Mouse (Mus musculus): ENCODE measurements at regions not wholly inside any gene's neighbourhood (a gene's known extent, or its start where the extent isn't known, plus 50 kb on each side); places are given as distances from the start of the nearest gene placed in this dataset.

DNA sequence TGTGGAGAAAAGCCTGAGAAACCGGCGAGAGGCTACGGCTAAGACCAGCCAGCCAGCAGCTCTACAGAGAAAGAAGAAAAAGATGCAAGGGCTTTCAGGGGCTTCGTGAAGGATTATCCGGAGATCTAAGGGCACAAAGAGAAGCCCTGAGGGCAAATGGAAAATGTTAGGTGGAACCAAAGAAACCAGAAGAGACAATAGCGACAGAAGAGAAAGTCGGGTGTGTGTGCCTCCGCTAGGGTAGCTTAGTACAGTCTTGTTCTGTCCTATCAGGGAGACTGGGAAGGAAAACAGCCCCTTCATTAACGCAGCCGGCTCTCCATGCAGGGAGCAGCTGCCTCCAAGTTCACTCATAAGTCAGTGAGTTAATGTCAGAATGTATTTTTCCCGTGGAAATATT is 255.1 kb downstream of the Epha4 start:
- ATAC-seq (replicated peaks; ENCODE audit: low FRiP score, poor library complexity, severe bottlenecking) = no peak

DNA sequence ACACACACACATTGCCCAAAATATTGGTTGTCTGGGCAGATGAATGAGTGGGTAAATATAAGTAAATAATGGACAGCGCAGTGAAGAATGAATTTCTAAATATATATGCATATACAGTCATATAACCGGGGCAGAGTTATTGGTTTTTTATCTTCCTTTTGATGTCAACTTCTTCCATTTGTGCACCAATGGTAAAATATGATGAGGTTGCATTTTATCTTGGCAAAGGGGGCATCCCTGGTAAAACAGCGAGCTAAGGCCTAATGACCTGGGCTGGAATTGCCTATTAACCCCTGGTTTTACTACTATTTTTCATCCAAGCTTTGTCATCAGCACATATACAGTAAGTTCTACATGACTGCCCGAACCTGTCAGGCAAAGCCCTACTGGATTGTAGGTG is 253.2 kb downstream of the Epha4 start:
- ATAC-seq (replicated peaks; ENCODE audit: low FRiP score, poor library complexity, severe bottlenecking) = no peak

DNA sequence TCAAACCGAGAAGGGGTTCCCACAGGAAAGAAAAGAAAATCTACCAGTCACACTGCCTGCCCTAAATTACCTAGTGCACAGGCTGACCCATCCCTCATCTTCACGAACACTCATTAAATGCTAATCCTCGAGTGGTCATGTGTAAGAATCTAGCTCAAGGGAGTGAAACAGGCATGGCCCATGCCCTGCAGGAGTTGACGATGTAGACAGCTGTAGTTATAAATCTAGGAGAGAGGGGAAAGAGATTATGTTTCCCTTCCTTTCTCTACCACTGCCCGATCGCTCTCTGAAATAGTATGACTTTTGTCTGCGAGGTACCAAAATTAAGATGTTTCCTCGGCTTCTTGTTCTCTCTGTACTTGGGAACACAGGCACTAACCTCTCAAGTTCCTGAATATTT is 249.2 kb downstream of the Epha4 start:
- ATAC-seq (replicated peaks; ENCODE audit: low FRiP score, poor library complexity, severe bottlenecking) = no peak

DNA sequence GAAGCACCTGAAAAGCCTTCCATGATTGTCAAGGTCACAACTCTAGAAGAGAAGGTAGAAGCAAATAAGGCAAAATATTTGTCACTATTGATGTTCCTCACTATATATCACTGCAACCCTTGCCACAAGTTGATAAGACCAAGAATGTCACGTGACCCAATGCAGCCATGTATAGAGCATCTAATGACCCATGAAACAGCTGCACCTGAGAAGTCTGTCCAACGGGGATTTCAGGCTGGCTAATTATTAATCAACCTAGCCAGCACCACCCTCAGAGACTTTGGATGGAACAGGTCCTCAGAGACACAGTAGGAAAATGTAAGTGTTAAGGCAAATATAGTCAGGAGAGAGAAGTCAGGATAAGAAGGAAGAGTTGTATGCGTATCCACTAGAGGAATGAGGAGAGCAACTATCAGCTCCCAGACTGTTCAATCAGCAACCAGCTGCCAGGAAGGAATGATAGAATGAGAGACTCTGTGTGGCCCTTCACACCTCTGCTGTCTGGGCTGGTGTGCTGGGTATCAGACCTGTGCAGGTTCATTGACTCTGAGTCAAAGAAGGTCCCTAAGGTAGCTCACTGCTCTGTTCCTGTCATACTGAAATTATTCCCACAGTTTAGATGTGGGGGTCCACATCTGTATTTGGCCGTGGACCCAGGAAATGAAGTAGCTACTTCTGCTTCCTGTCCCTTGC is 247.4 kb downstream of the Epha4 start:
- ATAC-seq (replicated peaks; ENCODE audit: low FRiP score, poor library complexity, severe bottlenecking) = no peak

DNA sequence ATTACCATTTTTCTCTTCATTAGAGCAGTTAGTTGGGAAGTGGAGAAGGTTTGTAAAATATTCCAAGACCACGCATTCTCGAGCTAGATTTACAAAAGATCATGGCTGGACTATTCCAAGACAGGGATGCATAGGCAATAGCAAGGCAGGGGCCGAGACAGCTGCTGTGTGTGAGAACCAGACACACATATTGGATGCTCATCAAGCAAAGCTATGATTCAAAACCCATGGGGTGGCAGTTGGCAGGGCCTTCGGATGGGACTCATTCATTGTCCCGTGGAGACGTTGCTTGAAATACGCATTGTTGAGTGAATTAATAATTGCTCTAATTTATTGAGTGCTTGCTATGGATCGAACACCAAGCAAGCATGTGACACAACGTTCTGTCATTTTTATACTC is 239.6 kb downstream of the Epha4 start:
- ATAC-seq (replicated peaks; ENCODE audit: low FRiP score, poor library complexity, severe bottlenecking) = no peak

DNA sequence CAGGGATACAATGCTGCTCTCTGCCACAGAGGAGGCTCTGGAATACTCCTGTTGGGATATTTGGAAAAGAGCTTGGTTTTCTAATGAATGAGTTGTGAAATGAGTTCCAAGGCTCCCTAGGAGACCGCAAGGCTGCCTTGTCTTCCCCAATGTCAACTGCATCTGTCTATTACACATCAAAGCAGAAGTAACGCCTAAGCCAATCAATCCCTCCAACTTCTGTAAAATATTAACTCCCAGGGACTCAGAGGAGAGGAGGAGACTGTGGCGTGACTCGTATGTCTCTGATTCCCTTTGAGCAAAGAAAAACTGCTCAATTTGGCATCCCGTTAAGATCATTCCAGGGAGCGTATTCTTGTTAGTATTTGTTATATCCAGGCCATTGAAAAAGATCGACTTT is 235.3 kb downstream of the Epha4 start:
- no peak for ATAC-seq (replicated peaks; ENCODE audit: low FRiP score, poor library complexity, severe bottlenecking)

DNA sequence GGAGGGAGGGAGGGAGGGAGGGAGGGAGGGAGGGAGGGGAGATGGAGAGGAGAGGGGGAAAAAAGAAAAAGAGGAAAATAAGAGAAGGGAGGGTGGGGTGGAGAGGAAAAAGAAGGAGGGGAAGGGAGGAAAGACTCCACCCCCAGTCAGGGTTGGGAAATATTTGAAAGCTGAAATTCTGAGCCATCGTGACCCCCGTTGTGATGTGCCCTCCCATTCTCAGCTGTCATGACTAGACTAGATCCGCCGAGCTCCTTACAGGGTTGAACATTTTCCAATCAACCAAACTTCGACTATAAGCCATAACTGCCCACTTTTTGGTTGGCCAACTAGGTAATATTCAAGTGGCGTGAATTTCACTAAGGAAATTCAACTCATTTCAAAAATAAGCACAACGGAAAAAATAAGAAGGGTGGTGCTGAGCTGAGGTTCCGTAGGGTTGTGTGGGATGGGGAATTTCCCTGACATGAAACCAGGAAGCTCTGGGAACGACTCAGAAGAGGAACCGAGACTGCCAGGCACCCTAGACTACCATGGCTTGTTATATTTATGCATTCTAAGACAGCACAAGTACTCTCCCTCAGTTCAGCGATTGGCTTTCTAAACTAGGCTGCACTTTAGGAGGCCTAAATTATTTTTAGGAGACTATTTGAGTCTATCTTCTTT is 234.4 kb downstream of the Epha4 start:
- no peak for ATAC-seq (replicated peaks; ENCODE audit: low FRiP score, poor library complexity, severe bottlenecking)

DNA sequence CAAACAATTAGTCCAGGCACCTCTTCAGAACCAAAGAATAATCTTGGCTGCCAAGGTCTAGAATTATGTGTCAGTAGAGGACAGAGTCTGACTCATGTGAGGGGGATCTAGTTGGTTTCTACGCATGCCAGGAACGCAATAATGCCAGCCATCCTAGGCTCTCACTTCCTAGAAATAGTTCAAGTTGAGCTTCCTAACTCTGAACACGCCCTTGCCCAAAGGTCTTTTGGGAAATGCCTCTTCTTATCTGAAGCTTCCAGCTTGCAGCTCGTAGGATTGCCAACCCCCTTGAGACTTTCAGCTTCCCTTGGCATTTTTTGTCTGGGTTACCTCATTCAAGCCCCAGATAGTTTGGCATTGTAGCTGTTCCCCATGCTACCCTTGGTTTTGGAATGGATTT is 233.1 kb downstream of the Epha4 start:
- ATAC-seq (replicated peaks; ENCODE audit: low FRiP score, poor library complexity, severe bottlenecking) = peak; percentile 92

DNA sequence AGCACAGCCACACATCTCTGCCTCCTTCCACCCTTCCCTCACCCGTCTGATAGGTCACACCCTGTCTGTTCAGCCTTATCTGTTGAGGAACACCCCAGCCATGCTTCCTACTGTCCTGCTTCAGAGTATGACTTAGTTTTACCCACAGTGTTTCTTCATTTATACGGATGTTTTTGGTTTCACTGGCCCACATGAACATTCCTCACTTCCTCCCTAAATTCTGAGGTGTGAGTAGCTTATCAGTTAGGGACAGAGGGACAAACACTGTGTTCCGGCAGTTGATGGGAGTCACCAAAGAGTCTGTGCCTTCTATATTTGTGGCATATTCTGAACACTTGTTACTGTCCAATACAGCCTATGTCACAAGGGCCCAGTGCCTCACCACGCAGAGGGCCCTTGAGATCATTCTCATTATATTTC is 216.2 kb downstream of the Epha4 start:
- ATAC-seq (replicated peaks; ENCODE audit: low FRiP score, poor library complexity, severe bottlenecking) = peak; percentile 96

DNA sequence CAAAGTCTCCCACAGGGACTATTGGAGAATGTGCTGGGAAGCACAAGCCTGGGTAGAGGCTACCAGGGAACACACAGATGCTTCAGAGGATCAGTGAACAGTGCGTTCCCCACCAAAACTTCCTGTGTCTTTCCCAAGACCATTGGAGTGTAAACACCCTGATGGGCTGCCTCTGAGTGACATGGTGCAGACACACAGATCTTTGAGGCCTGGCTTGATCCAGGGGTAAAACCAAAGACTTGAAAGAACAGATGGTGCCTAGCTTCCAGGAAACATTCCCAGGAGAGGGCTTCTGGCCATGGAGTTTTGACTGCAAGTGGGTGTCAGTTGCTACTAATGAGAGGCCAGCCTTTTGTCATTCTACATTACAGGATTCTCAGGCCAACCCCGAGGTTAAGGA is 214.1 kb downstream of the Epha4 start:
- ATAC-seq (replicated peaks; ENCODE audit: low FRiP score, poor library complexity, severe bottlenecking) = no peak

DNA sequence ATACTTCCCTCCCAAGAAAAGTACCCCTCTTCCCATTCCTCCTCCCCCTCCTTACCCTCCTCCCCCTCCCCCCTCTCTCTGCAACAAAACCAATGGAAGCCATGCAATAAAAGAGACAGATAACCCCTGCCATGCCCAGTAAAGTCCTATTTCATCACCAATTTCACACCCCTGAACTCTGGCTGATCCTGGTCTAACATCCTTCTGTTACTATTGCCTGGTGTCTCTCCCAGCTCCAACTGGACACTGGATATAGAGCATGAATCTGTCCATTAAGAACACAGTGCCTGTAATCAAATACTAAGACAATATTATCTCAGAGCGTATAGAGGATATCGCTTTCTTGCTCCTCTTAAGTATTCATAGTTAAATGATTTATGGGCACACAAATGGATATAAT is 210.1 kb downstream of the Epha4 start:
- ATAC-seq (replicated peaks; ENCODE audit: low FRiP score, poor library complexity, severe bottlenecking) = no peak

DNA sequence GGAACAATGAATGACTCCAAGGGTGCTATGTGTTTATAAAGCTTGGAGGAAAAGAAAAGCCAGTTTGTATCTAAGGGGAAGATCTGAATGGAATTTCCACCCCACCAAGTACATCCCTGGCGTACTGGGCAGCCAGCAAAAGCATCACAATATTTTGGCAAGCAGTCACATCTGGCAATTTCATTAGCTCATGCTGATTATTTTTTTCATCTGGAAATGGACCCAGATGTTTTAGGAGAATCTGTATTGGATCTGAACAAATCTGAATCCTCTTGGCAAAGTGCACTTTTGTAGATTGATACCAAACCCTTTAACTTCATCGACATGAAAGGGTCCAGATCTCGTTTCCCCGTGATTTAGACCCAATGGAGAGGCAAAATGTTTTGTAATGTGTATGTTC is 207.1 kb downstream of the Epha4 start:
- ATAC-seq (replicated peaks; ENCODE audit: low FRiP score, poor library complexity, severe bottlenecking) = no peak

DNA sequence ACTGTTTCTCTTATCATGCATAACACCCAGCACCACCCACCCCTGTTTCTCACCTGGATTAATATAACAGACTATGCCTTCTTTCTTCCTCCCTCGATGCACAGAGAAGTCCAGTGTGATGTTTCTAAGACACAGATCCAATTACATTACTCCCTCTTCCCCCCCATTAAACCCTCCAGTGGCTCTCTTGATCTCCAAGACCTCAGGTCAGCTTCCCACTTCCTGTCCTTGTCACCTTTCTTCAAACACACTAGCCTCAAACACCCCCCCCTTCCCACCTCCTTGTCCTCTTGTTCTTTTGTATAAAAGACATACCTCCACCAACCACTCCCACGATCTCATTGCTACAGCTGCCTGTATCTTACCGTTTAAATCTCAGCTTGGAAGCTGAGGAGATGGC is 201.8 kb downstream of the Epha4 start:
- no peak for ATAC-seq (replicated peaks; ENCODE audit: low FRiP score, poor library complexity, severe bottlenecking)

DNA sequence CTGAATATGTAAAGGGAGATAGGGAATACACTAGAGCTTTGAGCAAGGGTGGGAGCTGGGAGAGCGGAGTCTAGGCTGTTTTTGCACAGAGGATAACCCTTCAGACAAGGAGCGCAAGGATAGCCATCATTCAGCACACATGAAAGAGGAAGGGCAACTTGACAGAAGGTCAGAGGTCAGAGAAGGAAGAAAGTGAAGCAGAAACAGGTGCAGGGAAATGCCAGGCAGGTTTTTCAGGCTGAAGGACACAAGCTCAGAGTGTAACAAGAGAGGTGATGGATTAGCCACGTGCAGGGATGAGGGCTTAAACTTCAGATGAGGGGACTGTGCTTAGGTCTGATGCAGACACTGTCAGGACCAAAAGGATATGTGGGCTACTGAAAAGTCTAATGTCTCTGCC is 199.5 kb downstream of the Epha4 start:
- ATAC-seq (replicated peaks; ENCODE audit: low FRiP score, poor library complexity, severe bottlenecking) = no peak

DNA sequence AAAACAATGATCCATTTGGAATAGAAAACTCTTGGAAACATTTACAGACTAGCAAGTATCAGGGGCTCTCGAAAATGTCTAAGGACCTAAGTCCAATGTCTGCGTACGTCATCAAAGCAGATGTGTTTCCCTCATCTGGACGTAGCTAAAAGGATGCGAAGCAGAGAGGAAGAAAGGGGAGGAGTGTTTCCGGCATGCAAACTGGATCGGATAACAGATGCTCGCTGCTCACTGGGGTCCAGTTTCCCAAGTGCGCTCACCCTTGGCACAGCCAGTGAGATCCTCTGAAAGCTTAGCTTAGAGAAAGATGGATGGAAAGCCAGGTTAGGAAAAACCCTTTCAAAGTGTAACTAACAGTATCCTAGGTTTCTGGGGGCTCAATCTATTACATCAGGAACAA is 198.7 kb downstream of the Epha4 start:
- ATAC-seq (replicated peaks; ENCODE audit: low FRiP score, poor library complexity, severe bottlenecking) = no peak
